Mouse (Mus musculus) lung, adult 2 months (tissue): ENCODE data around the gene Bves. TPM values are rescaled to one million over a fixed set of nuclear protein-coding genes. Genes with fewer than 3 reads are reported as not detected.
"Not testable (repeated sequence)": the region's sequence is repeated elsewhere in the genome, so short reads cannot be mapped to it uniquely, and the experiment has no call there.

Source experiments
- DNase-seq: peaks from one replicate; pipeline ENCODE4 v3.0.0; 2022
- H3K4me1 ChIP-seq: fragments of 200-500 bp; 2 replicates; pipeline ENCODE4 v1.6.1; 2011; ENCODE audit warnings: low read length; ENCODE audit not compliant: control insufficient read depth, insufficient read depth
- H3K4me3 ChIP-seq: fragments of 200-500 bp; replicated peaks from 2 replicates; pipeline ENCODE3; 2011; ENCODE audit warnings: low read depth, mild to moderate bottlenecking, control low read depth, low read length; ENCODE audit errors: extremely low read depth
- CTCF ChIP-seq: fragments of 200-500 bp; IDR thresholded peaks from 2 replicates; pipeline ENCODE4 v1.5.1; 2011; ENCODE audit warnings: mild to moderate bottlenecking, low read length, control low read depth; ENCODE audit not compliant: insufficient read depth
- POLR2A ChIP-seq: fragments of 200-500 bp; IDR thresholded peaks from 2 replicates; pipeline ENCODE4 v1.6.1; 2011; ENCODE audit warnings: low read depth, mild to moderate bottlenecking, control low read depth, low read length, borderline replicate concordance; ENCODE audit errors: extremely low read depth
- WGBS: fragments of 180-500 bp; shearing (Covaris S2); methylation state at CpG from one replicate; pipeline ENCODE4 v1.1.7; 2018; 5-methylcytosine and 5-hydroxymethylcytosine counted together
- polyA plus RNA-seq: library from polyadenylated mRNA; depleted of rRNA; stranded (reverse); fragments of >200 nt; gene quantifications from 2 replicates; pipeline ENCODE4 v1.2.3, GENCODE M21; 2012; rRNA removed

Bves gene
- polyA plus RNA-seq = 1.1 and 2.0 TPM in 2 replicates

- no peak for DNase-seq
- 2% methylated on average over 116 of the region's 116 CpGs for WGBS
- H3K4me3 ChIP-seq = no peak within 1 kb of the TSS
- TF ChIP-seq CTCF (no peak), POLR2A (no peak)
- no peaks in the 10 kb centered on the region for H3K4me1 ChIP-seq
These were observed at the start of gene Bves for GRCm38 (mm10) chr10:45335434-45336422. Bves (plus strand) TSS chr10:45335772.

- no peak for TF ChIP-seq POLR2A
- no peak for TF ChIP-seq CTCF
- WGBS = 55% methylated on average over 7 of the region's 7 CpGs
- Histone ChIP-seq H3K4me3 (no peak overlapping the region), H3K4me1 (no peaks in the 10 kb centered on the region)
- DNase-seq = no peak
These were observed 47.2 kb upstream of the Bves start for GRCm38 (mm10) chr10:45288351-45288750.

GRCm38 (mm10) chr10:45289218-45290105 is 46.1 kb upstream of the Bves start:
- Histone ChIP-seq H3K4me1 (no peaks in the 10 kb centered on the region), H3K4me3 (peak overlapping the region; percentile 11)
- 1% methylated on average over 71 of the region's 71 CpGs for WGBS
- DNase-seq = peak; percentile 3
- TF ChIP-seq CTCF = no peak
- no peak for TF ChIP-seq POLR2A

- no peaks in the 10 kb centered on the region for H3K4me1 ChIP-seq
- 61% methylated on average over 5 of the region's 5 CpGs for WGBS
- H3K4me3 ChIP-seq = no peak overlapping the region
- DNase-seq = no peak
- TF ChIP-seq POLR2A (no peak), CTCF (no peak)
These were observed 45.0 kb upstream of the Bves start for GRCm38 (mm10) chr10:45290618-45291017.

- not testable (repeated sequence) for H3K4me3 ChIP-seq, DNase-seq, H3K4me1 ChIP-seq
- WGBS = 35% methylated on average over 4 of the region's 4 CpGs
These were observed 43.4 kb upstream of the Bves start for GRCm38 (mm10) chr10:45292159-45292558.

GRCm38 (mm10) chr10:45295093-45295492 is 40.5 kb upstream of the Bves start:
- 66% methylated on average over 5 of the region's 5 CpGs for WGBS
- Histone ChIP-seq H3K4me3 (no peak overlapping the region), H3K4me1 (no peaks in the 10 kb centered on the region)
- no peak for DNase-seq
- TF ChIP-seq CTCF (no peak), POLR2A (no peak)

GRCm38 (mm10) chr10:45298503-45298902 is 37.1 kb upstream of the Bves start:
- no peaks in the 10 kb centered on the region for H3K4me1 ChIP-seq
- 65% methylated on average over 6 of the region's 6 CpGs for WGBS
- TF ChIP-seq CTCF (no peak), POLR2A (no peak)
- H3K4me3 ChIP-seq = no peak overlapping the region
- DNase-seq = no peak

GRCm38 (mm10) chr10:45299509-45299908 is 36.1 kb upstream of the Bves start:
- WGBS = 72% methylated on average over 4 of the region's 4 CpGs
- no peak for DNase-seq
- no peak for TF ChIP-seq CTCF
- no peak for TF ChIP-seq POLR2A
- no peak overlapping the region for H3K4me3 ChIP-seq
- H3K4me1 ChIP-seq = no peaks in the 10 kb centered on the region

- Histone ChIP-seq H3K4me3 (no peak overlapping the region), H3K4me1 (no peaks in the 10 kb centered on the region)
- TF ChIP-seq POLR2A (no peak), CTCF (no peak)
- no peak for DNase-seq
- WGBS = 45% methylated on average over 14 of the region's 14 CpGs
These were observed 32.1 kb upstream of the Bves start for GRCm38 (mm10) chr10:45303315-45304036.
